Comparison of ENCODE assay signal across 9 mouse cellular contexts in the genomic region with DNA sequence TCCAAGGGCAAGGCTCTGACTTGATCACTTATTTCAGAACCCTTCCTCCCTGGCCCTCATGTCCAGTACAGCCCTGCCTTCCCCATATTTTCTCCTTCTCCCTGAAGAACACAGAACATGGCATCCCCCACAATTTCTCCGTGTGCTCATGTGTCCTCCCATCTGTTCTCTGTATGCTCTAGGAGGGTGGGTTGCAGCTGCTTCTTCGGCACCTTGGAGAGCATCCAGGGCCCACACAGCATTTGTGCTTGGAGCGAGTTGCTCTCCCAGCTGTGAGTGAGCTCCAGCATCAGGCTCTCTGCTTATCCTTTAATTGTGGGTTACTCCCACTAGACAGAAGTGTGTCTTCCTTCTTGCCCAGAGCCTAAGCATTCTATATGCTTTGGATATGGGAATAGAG.
DNase-seq lines count a peak whose midpoint lies in the region; ATAC-seq and TF ChIP-seq lines count a peak whose summit lies in the region.
"Had no signal": no experiment of that assay in that cellular context is flagged by ENCODE, and none has a peak within 500 bp of the region (broad histone marks: within the 10 kb centered on the region; RNA-seq: fewer than 3 reads in every experiment).

No protein-coding gene starts in this region.

- 60% methylated on average over 3 of the region's 3 CpGs for WGBS in midbrain, postnatal 0 days
- WGBS in midbrain, embryonic 11.5 days = 50% methylated on average over 3 of the region's 3 CpGs

- TF ChIP-seq CTCF in midbrain, postnatal 0 days (IDR thresholded peaks at IDR 0.05) = no peak

- no peak overlapping the region for H3K9ac ChIP-seq in midbrain, postnatal 0 days (replicated peaks; ENCODE audit: low read length, poor library complexity, severe bottlenecking)
- H3K9ac ChIP-seq in midbrain, embryonic 11.5 days (ENCODE audit: low read length) = no peak overlapping the region
- H3K9ac ChIP-seq: liver, postnatal 0 days had no signal

- no peaks in the 10 kb centered on the region for H3K36me3 ChIP-seq in midbrain, postnatal 0 days (ENCODE audit: insufficient read depth, low read length)
- H3K36me3 ChIP-seq in midbrain, embryonic 11.5 days (ENCODE audit: control insufficient read depth, insufficient read depth, low read length) = no peaks in the 10 kb centered on the region

- H3K9me3 ChIP-seq in midbrain, postnatal 0 days (ENCODE audit: low read length) = no peaks in the 10 kb centered on the region
- H3K9me3 ChIP-seq in midbrain, embryonic 11.5 days (ENCODE audit: control insufficient read depth, low read length) = no peaks in the 10 kb centered on the region

- peak; percentile 57 for DNase-seq in gastrocnemius, postnatal 10 days
- DNase-seq in gastrocnemius, adult 18-20 months (ENCODE audit: low spot score) = no peak
- peak; percentile 60 for DNase-seq in midbrain, postnatal 0 days (ENCODE audit: low spot score)
- DNase-seq in midbrain, embryonic 11.5 days (ENCODE audit: low spot score, missing footprints) = no peak
- peak; percentile 68 for DNase-seq in left cerebral cortex, adult 18-20 months (ENCODE audit: low spot score in 2 of 2)
- DNase-seq in testis, postnatal 14 days (ENCODE audit: low spot score) = peak; percentile 12
- no peak for DNase-seq in ovary, postnatal 10 days (ENCODE audit: low spot score)
- DNase-seq: liver, postnatal 0 days had no signal

- no peak overlapping the region for H3K27ac ChIP-seq in midbrain, postnatal 0 days (ENCODE audit: low read depth, low read length)
- no peak overlapping the region for H3K27ac ChIP-seq in midbrain, embryonic 11.5 days (ENCODE audit: low read depth, low read length)

- 0 out of 2 replicates have a peak, but pooled peaks cover 3% of the 10 kb centered on the region for H3K4me1 ChIP-seq in midbrain, postnatal 0 days (ENCODE audit: insufficient read depth, low read length)
- H3K4me1 ChIP-seq in midbrain, embryonic 11.5 days (ENCODE audit: control insufficient read depth, insufficient read depth, low read length) = peaks cover 5% of the 10 kb centered on the region; the same call in 1 of the 2 replicates

- H3K4me3 ChIP-seq in midbrain, postnatal 0 days (ENCODE audit: low read depth, low read length) = no peak overlapping the region
- no peak overlapping the region for H3K4me3 ChIP-seq in midbrain, embryonic 11.5 days (ENCODE audit: low read depth, low read length)

- H3K27me3 ChIP-seq in midbrain, postnatal 0 days (ENCODE audit: insufficient read depth, low read length) = no peaks in the 10 kb centered on the region
- no peaks in the 10 kb centered on the region for H3K27me3 ChIP-seq in midbrain, embryonic 11.5 days (ENCODE audit: control insufficient read depth, insufficient read depth, low read length)

- no peak overlapping the region for H3K4me2 ChIP-seq in midbrain, postnatal 0 days (ENCODE audit: low read depth, low read length, poor library complexity, severe bottlenecking)
- H3K4me2 ChIP-seq in midbrain, embryonic 11.5 days = no peak overlapping the region

- ATAC-seq in midbrain, postnatal 0 days (ENCODE audit: low FRiP score) = no peak
- ATAC-seq in midbrain, embryonic 11.5 days (ENCODE audit: low FRiP score) = no peak
- ATAC-seq in activated CD4-positive, CD25-positive, alpha-beta regulatory T cell, adult 4 months = no peak
- ATAC-seq: liver, postnatal 0 days had no signal

Comparison
In these comparisons a context has a peak if more than half of its experiments do, and no peak if none do; other contexts are left out.
1. DNase-seq: peak in gastrocnemius, postnatal 10 days (single experiment), midbrain, postnatal 0 days (single experiment), left cerebral cortex, adult 18-20 months (2 of 2) and testis, postnatal 14 days (single experiment); none in gastrocnemius, adult 18-20 months (single experiment), midbrain, embryonic 11.5 days (single experiment) and ovary, postnatal 10 days (single experiment).